Mouse (Mus musculus) stomach, postnatal 0 days (tissue): ENCODE results near the gene Npdc1.
A peak's percentile ranks its signal among the peaks of the same experiment; 100 is the strongest.

Experiments used
- CTCF ChIP-seq: IDR thresholded peaks from 2 replicates; pipeline ENCODE4 v1.5.1; 2016; ENCODE audit warnings: antibody characterized with exemption, low read depth, mild to moderate bottlenecking, moderate library complexity
- EP300 ChIP-seq: optimal IDR thresholded peaks from 2 replicates; pipeline ENCODE3; 2016; ENCODE audit warnings: antibody characterized with exemption

GRCm38 (mm10) chr2:25402377-25402971 is 3.3 kb downstream of the Npdc1 start:
- peak; percentile 85 for TF ChIP-seq CTCF
- TF ChIP-seq EP300, result no peak
